Mouse (Mus musculus) intestine, embryonic 15.5 days (tissue): ENCODE measurements at regions not wholly inside any gene's neighbourhood (a gene's known extent, or its start where the extent isn't known, plus 50 kb on each side); places are given as distances from the start of the nearest gene placed in this dataset.
A peak's percentile ranks its signal among the peaks of the same experiment; 100 is the strongest.

Experiments
- ATAC-seq: fragments of 200-750 bp; cut with Nextera tagmentation; 2 replicates; pipeline ENCODE4 v1.8.0; 2017; ENCODE audit warnings: moderate TSS enrichment, moderate library complexity
- H3K27ac ChIP-seq: fragments of 300-500 bp; sonication (generic); 2 replicates; pipeline ENCODE4 v1.5.1; 2015; ENCODE audit warnings: mild to moderate bottlenecking, inconsistent platforms
- H3K27me3 ChIP-seq: fragments of 300-500 bp; sonication (generic); replicated peaks from 2 replicates; pipeline ENCODE4 v1.6.1; 2015; ENCODE audit warnings: inconsistent platforms
- H3K36me3 ChIP-seq: fragments of 300-500 bp; sonication (generic); 2 replicates; pipeline ENCODE4 v1.6.1; 2015; ENCODE audit warnings: inconsistent platforms
- H3K4me1 ChIP-seq: fragments of 300-500 bp; sonication (generic); replicated peaks from 2 replicates; pipeline ENCODE4 v1.6.1; 2015; ENCODE audit warnings: inconsistent platforms
- H3K4me2 ChIP-seq: fragments of 300-500 bp; sonication (generic); replicated peaks from 2 replicates; pipeline ENCODE4 v1.6.1; 2015; ENCODE audit warnings: mild to moderate bottlenecking, inconsistent platforms
- H3K4me3 ChIP-seq: fragments of 300-500 bp; sonication (generic); replicated peaks from 2 replicates; pipeline ENCODE4 v1.5.1; 2015; ENCODE audit warnings: inconsistent platforms
- H3K9ac ChIP-seq: fragments of 300-500 bp; sonication (generic); 2 replicates; pipeline ENCODE4 v1.6.1; 2015; ENCODE audit warnings: inconsistent platforms
- H3K9me3 ChIP-seq: fragments of 300-500 bp; sonication (generic); 2 replicates; pipeline ENCODE4 v1.6.1; 2016; ENCODE audit warnings: inconsistent platforms
- WGBS: fragments of 180-500 bp; shearing (Covaris S2); methylation state at CpG from one replicate; pipeline ENCODE4 v1.1.7; 2015; 5-methylcytosine and 5-hydroxymethylcytosine counted together

GRCm38 (mm10) chr5:99165807-99166360 is 128.7 kb upstream of the Prkg2 start:
- Histone ChIP-seq H3K4me3 (no peak overlapping the region), H3K9ac (no peak overlapping the region), H3K4me1 (no peaks in the 10 kb centered on the region), H3K9me3 (no peaks in the 10 kb centered on the region), H3K27ac (no peak overlapping the region), H3K27me3 (no peaks in the 10 kb centered on the region), H3K4me2 (no peak overlapping the region), H3K36me3 (no peaks in the 10 kb centered on the region)
- 64% methylated on average over 3 of the region's 3 CpGs for WGBS
- ATAC-seq, result no peak

GRCm38 (mm10) chr5:99157973-99158372 is 120.8 kb upstream of the Prkg2 start:
- Histone ChIP-seq H3K9me3 (no peaks in the 10 kb centered on the region), H3K36me3 (no peaks in the 10 kb centered on the region), H3K9ac (no peak overlapping the region), H3K4me2 (no peak overlapping the region), H3K27me3 (no peaks in the 10 kb centered on the region), H3K27ac (no peak overlapping the region), H3K4me1 (no peaks in the 10 kb centered on the region), H3K4me3 (no peak overlapping the region)
- no peak for ATAC-seq
- 8% methylated on average over 1 of the region's 1 CpGs for WGBS

DNA sequence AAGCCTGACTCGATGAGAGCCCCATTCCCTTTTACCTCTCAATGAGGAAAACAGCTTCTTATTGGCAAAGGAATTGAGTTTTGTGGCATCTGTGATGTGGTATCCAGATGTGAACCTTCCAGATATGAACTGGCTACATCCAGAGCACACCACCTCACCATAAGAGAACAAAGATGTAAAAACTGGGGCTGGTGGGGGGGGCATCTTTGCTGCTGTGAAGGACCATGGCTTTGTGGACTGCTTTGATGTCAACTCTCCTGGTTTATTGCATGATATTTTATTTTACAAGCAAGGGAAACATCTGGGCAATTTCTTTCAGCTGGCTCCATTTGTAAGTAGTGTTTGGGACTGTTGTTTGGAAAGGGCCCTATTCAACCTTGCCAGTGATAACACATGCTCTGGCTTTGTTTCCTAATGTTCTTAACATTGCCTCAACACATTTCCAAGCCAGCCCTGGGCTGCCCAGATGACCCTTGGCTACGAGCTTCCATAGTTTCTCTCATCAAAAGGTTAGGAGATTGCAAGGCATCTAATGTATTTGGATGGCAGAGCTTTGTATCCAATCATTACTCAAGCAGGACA is 116.2 kb upstream of the Prkg2 start:
- no peaks in the 10 kb centered on the region for H3K9me3 ChIP-seq
- H3K9ac ChIP-seq, result no peak overlapping the region
- H3K4me2 ChIP-seq, result no peak overlapping the region
- no peaks in the 10 kb centered on the region for H3K4me1 ChIP-seq
- no peaks in the 10 kb centered on the region for H3K36me3 ChIP-seq
- no peaks in the 10 kb centered on the region for H3K27me3 ChIP-seq
- H3K27ac ChIP-seq, result no peak overlapping the region
- no peak overlapping the region for H3K4me3 ChIP-seq
- ATAC-seq, result no peak
- WGBS, result 68% methylated on average over 2 of the region's 2 CpGs

DNA sequence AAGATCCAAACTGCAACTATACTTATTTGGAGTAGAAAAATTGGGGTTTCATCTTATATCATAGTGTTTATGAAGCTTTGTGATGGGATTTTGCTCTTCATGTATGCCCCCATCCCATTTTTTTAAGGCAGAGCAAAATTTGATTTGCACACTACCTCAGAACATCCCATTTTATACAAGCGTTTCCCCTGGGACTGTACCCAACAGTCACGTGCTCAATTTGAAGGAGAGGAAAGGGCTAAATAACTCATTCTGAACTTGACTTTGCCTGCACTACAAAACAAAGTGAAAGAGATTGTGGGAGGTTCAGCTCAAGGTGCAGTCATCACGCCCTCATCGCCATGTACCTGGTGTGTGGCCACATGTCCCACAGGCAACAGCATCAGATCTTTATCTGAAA is 115.1 kb upstream of the Prkg2 start:
- H3K9ac ChIP-seq, result no peak overlapping the region
- H3K27me3 ChIP-seq, result no peaks in the 10 kb centered on the region
- no peaks in the 10 kb centered on the region for H3K9me3 ChIP-seq
- WGBS, result 87% methylated on average over 4 of the region's 4 CpGs
- no peak for ATAC-seq
- no peak overlapping the region for H3K4me3 ChIP-seq
- no peak overlapping the region for H3K4me2 ChIP-seq
- H3K27ac ChIP-seq, result no peak overlapping the region
- H3K4me1 ChIP-seq, result no peaks in the 10 kb centered on the region
- H3K36me3 ChIP-seq, result no peaks in the 10 kb centered on the region

DNA sequence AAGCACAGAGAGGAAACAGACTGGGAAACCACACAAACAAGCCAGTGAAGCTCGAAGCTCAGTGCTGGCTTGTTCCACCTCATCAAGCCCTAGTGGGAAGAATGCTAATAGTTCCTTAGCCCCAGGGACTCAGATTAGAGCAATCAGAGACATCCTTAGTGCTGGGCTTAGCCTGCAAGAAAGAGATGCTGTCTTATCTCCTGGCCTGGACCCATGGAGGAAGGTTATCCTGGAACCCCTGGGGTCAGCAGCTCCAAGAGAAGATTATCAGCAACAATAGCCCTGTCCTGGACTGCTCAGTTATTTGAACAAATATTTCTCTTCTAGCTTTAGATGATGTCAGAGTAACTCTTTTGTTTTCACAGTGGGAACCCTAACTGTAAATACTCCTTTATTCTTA is 112.8 kb upstream of the Prkg2 start:
- no peak overlapping the region for H3K9ac ChIP-seq
- H3K4me1 ChIP-seq, result no peaks in the 10 kb centered on the region
- no peak overlapping the region for H3K4me3 ChIP-seq
- no peaks in the 10 kb centered on the region for H3K36me3 ChIP-seq
- WGBS, result 37% methylated on average over 1 of the region's 1 CpGs
- no peak overlapping the region for H3K27ac ChIP-seq
- H3K9me3 ChIP-seq, result no peaks in the 10 kb centered on the region
- no peak for ATAC-seq
- no peaks in the 10 kb centered on the region for H3K27me3 ChIP-seq
- H3K4me2 ChIP-seq, result no peak overlapping the region

DNA sequence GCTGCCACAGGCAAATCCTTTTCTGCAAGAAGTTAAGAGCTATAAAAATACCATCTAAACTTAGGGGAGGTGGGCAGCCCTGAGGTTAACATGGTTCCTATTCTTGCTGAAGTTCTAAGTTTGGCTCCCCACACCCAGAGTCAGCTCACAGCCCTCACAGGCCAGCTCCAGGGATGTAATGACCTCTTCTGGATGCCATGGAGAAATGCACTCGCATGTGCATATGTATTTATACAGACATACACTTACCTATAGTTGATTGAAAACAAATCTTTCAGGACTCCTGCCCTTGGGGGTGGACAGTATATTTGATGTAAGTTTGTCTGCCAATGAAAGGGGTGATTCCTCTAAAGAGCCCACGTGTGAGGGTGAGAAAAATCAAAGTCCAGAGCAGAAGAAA is 95.5 kb upstream of the Prkg2 start:
- Histone ChIP-seq H3K36me3 (no peaks in the 10 kb centered on the region), H3K4me2 (no peak overlapping the region), H3K4me1 (no peaks in the 10 kb centered on the region; the same call in 1 of the 2 replicates), H3K27ac (no peak overlapping the region), H3K9me3 (no peaks in the 10 kb centered on the region), H3K27me3 (no peaks in the 10 kb centered on the region), H3K4me3 (no peak overlapping the region), H3K9ac (no peak overlapping the region)
- peak; percentile 17; the same call in 1 of the 2 replicates for ATAC-seq
- WGBS, result 74% methylated on average over 2 of the region's 2 CpGs

DNA sequence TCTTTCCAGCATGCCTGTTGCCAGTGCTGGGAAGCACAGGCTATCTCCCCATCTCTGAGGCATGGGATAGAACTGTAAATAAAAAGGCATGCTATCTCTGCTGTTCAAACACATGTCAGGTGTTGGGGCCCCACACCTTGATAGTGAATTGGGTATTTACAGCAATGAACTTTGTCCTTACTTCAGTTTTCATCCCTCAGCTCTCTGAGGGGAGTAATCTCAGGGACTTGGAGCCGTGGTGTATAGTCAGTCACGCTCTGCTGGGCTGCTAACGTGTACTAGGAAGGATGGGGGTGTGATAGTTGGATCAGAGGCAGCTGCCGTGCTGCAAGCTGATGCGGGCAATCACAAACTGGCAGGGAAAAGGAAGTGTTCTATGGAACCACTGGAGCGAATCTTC is 91.5 kb upstream of the Prkg2 start:
- H3K9me3 ChIP-seq, result no peaks in the 10 kb centered on the region
- no peak overlapping the region for H3K4me3 ChIP-seq
- peak; percentile 94 for ATAC-seq
- no peaks in the 10 kb centered on the region; the same call in 1 of the 2 replicates for H3K4me1 ChIP-seq
- H3K27ac ChIP-seq, result peak overlapping the region; percentile 74
- no peaks in the 10 kb centered on the region for H3K27me3 ChIP-seq
- 0 out of 2 replicates have a peak overlapping the region, but pooled peaks have one; percentile 3 for H3K4me2 ChIP-seq
- H3K36me3 ChIP-seq, result no peaks in the 10 kb centered on the region
- no peak overlapping the region for H3K9ac ChIP-seq
- 47% methylated on average over 6 of the region's 6 CpGs for WGBS

DNA sequence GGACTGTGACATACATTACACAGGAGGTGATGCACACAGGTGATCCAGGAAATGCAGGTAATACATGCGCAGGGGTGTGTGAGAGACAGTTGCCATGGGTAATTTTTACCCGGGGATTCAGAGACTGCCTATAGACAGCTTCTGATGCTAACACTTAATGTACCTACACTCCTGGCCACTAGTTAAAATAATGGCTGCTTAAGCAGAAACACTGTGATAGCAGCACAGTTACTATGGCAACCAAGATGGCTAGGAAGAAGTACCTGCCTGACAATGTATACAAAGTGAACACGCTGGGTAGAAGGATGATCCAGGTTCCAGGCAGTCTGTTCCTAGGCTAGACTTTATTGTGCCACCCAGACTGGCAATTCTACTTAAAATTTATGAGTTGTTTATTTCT is 88.3 kb upstream of the Prkg2 start:
- Histone ChIP-seq H3K27ac (no peak overlapping the region), H3K9me3 (no peaks in the 10 kb centered on the region), H3K36me3 (no peaks in the 10 kb centered on the region), H3K27me3 (no peaks in the 10 kb centered on the region), H3K4me1 (no peaks in the 10 kb centered on the region; the same call in 1 of the 2 replicates), H3K4me2 (no peak overlapping the region), H3K4me3 (no peak overlapping the region), H3K9ac (no peak overlapping the region)
- 55% methylated on average over 3 of the region's 3 CpGs for WGBS
- ATAC-seq, result no peak

DNA sequence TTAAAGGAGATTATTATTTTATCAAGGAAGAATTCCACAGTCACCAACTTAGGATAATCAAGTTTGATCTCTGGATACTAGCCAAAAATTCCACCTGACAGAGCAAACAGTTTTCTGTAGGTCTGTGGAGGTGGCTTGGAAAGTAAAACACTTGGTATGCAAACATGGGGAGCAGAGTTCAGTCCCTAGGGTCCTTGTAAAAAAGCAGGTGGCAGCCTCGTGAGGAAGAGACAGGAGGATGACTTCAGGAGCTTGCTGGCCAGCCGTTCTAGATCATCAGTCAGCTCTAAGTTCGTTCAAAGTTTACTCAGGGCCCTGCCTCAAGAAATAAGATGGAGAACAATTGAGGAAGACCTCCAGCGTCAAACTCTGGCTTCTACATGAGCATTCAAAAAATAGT is 74.6 kb upstream of the Prkg2 start:
- ATAC-seq, result 0 out of 2 replicates have a peak, but pooled peaks have one; percentile 41
- no peaks in the 10 kb centered on the region for H3K9me3 ChIP-seq
- H3K4me3 ChIP-seq, result no peak overlapping the region
- H3K9ac ChIP-seq, result no peak overlapping the region
- H3K4me1 ChIP-seq, result no peaks in the 10 kb centered on the region
- no peaks in the 10 kb centered on the region for H3K36me3 ChIP-seq
- H3K27ac ChIP-seq, result no peak overlapping the region
- no peaks in the 10 kb centered on the region for H3K27me3 ChIP-seq
- 59% methylated on average over 4 of the region's 4 CpGs for WGBS
- H3K4me2 ChIP-seq, result no peak overlapping the region

- 54% methylated on average over 4 of the region's 4 CpGs for WGBS
- Histone ChIP-seq H3K27me3 (no peaks in the 10 kb centered on the region), H3K4me2 (no peak overlapping the region), H3K27ac (no peak overlapping the region), H3K4me1 (no peaks in the 10 kb centered on the region), H3K9ac (no peak overlapping the region), H3K4me3 (no peak overlapping the region), H3K36me3 (no peaks in the 10 kb centered on the region), H3K9me3 (no peaks in the 10 kb centered on the region)
- ATAC-seq, result 0 out of 2 replicates have a peak, but pooled peaks have one; percentile 17
Measured at GRCm38 (mm10) chr5:99111235-99111634, 74.1 kb upstream of the Prkg2 start.

DNA sequence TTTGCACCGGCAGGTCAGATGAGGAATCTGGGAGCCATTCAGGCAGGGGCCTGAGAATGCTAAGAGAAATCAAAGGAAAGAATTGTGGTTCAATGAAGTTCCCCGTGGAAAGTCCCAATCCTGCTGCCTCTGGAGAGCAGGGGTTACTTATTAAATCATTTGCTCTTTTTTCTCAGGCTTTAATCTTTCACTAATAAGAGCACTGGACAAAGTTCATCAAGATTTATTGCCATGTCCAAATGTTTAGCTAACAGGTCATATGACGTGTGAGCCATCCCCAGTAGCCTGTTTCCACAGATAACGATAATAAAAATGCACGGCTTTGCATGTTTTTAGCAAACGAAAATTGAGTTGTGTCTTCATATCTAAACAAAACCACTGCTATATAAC is 62.6 kb upstream of the Prkg2 start:
- H3K27ac ChIP-seq, result peak overlapping the region; percentile 69
- WGBS, result 29% methylated on average over 6 of the region's 6 CpGs

GRCm38 (mm10) chr5:99099014-99099726 is 62.0 kb upstream of the Prkg2 start:
- Histone ChIP-seq H3K36me3 (no peaks in the 10 kb centered on the region), H3K27ac (peak overlapping the region; percentile 69), H3K9ac (no peak overlapping the region), H3K9me3 (no peaks in the 10 kb centered on the region), H3K4me3 (no peak overlapping the region), H3K27me3 (no peaks in the 10 kb centered on the region), H3K4me2 (no peak overlapping the region), H3K4me1 (no peaks in the 10 kb centered on the region)
- 75% methylated on average over 7 of the region's 7 CpGs for WGBS
- ATAC-seq, result peak; percentile 71

More for the DNA sequence above, 62.6 kb upstream of the Prkg2 start:
- H3K4me3 ChIP-seq, result no peak overlapping the region
- no peak overlapping the region for H3K9ac ChIP-seq
- H3K27me3 ChIP-seq, result no peaks in the 10 kb centered on the region
- H3K4me1 ChIP-seq, result no peaks in the 10 kb centered on the region
- H3K9me3 ChIP-seq, result no peaks in the 10 kb centered on the region
- H3K36me3 ChIP-seq, result no peaks in the 10 kb centered on the region
- H3K4me2 ChIP-seq, result no peak overlapping the region
- peak; percentile 85 for ATAC-seq
